Mouse (Mus musculus) E14TG2a.4 (cell line): Measurements from ENCODE around the gene Ppp2r1b.

Source experiments
- CTCF ChIP-seq: conservative IDR thresholded peaks from 2 replicates; pipeline ENCODE4 v1.5.1; 2014; ENCODE audit warnings: low read length
- NANOG ChIP-seq: IDR thresholded peaks from 2 replicates; pipeline ENCODE4 v1.6.1; 2014; ENCODE audit warnings: borderline replicate concordance, low read length, mixed read lengths

- TF ChIP-seq CTCF (no peak), NANOG (no peak)
Measured at GRCm38 (mm10) chr9:50796776-50797175, 48.3 kb upstream of the Ppp2r1b start.
